Mouse (Mus musculus) olfactory bulb, adult 2 months (tissue): Measurements from ENCODE around the gene P2rx6.

Experiments
- CTCF ChIP-seq: fragments of 200-500 bp; IDR thresholded peaks from 2 replicates; pipeline ENCODE4 v1.5.1; 2012; ENCODE audit warnings: low read depth, mild to moderate bottlenecking, low read length, moderate library complexity; ENCODE audit not compliant: insufficient read depth
- POLR2A ChIP-seq: fragments of 200-500 bp; IDR thresholded peaks from 2 replicates; pipeline ENCODE4 v1.6.1; 2012; ENCODE audit warnings: mild to moderate bottlenecking, low read depth, low read length, moderate library complexity; ENCODE audit not compliant: insufficient read depth

DNA sequence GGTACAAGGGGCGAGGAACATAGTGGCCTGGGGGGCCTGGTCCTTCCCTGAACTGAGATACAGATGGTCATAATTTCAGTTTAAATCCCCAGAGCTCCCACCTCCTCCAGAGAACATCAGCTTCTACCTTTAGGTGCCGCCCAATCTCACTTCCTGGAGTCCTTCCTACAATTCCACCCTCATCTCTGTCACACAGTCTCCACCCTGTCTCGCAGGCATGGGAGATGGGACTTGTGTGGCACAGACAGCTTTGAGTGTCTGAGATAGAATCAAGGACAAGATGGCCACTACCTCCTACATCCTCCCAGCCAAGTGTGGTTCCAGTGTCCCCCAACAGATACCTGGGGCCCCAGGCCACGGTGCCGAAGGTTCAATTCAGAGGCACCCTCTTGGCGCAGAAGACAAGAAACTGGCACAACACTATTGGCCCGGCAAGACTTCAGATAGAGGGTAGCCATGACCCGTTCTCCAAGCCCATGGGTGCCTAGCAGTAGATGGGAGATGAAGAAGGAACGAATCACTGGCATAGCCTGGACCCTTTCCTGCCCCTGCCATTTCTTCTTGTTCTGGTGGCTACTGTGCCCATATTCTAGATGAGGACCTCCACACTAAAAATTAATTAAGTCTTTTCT is 2.2 kb upstream of the P2rx6 start:
- TF ChIP-seq CTCF (no peak), POLR2A (no peak)
